Comparison of ENCODE assay signal across 31 mouse cellular contexts in the genomic region with DNA sequence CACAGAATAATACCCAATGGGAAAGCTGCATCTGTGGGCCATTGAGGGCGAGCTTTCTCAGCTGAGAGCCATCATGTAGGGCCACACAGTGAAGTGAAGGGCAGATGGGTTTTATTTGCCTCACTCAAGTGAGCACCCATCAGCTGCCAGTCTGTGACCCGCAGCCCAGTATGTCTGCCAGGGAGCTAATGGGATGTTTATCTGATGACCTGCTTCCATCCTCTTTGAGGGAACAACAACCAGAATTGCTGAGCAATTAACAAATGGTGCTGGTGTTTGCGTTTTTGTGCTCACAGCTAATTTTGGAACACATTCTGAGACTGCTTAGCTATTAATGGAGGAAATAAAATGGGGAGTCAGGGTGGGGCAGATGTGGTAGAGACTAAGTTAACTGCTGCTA. TPM values are rescaled to one million over a fixed set of nuclear protein-coding genes. Genes with fewer than 3 reads are reported as not detected.
DNase-seq lines count a peak whose midpoint lies in the region; ATAC-seq and TF ChIP-seq lines count a peak whose summit lies in the region.
"Had no signal": no experiment of that assay in that cellular context is flagged by ENCODE, and none has a peak within 500 bp of the region (broad histone marks: within the 10 kb centered on the region; RNA-seq: fewer than 3 reads in every experiment).

No protein-coding gene starts in this region.

- H3K36me3 ChIP-seq in forebrain, postnatal 0 days (ENCODE audit: insufficient read depth), result no peaks in the 10 kb centered on the region
- no peaks in the 10 kb centered on the region for H3K36me3 ChIP-seq in forebrain, embryonic 10.5 days (replicated peaks)
- peaks cover 7% of the 10 kb centered on the region for H3K36me3 ChIP-seq in lung, embryonic 16.5 days (ENCODE audit: control insufficient read depth, insufficient read depth, low read length)
- H3K36me3 ChIP-seq in kidney, embryonic 14.5 days (ENCODE audit: control insufficient read depth, insufficient read depth, low read length), result no peaks in the 10 kb centered on the region
- H3K36me3 ChIP-seq: G1E; heart, embryonic 10.5 days; heart, embryonic 15.5 days; hindbrain, embryonic 12.5 days; liver, embryonic 15.5 days; midbrain, embryonic 10.5 days; midbrain, embryonic 15.5 days had no signal

- no peaks in the 10 kb centered on the region for H3K4me1 ChIP-seq in forebrain, postnatal 0 days (ENCODE audit: insufficient read depth)
- peaks cover 8% of the 10 kb centered on the region for H3K4me1 ChIP-seq in forebrain, embryonic 10.5 days
- H3K4me1 ChIP-seq in lung, embryonic 16.5 days (replicated peaks; ENCODE audit: control insufficient read depth, insufficient read depth, low read length), result peaks cover 7% of the 10 kb centered on the region; the same call in 1 of the 2 replicates
- H3K4me1 ChIP-seq in kidney, embryonic 14.5 days (ENCODE audit: control insufficient read depth, insufficient read depth, low read length), result no peaks in the 10 kb centered on the region
- H3K4me1 ChIP-seq: embryonic facial prominence, embryonic 12.5 days; heart, embryonic 15.5 days; hindbrain, embryonic 12.5 days; liver, embryonic 15.5 days; midbrain, embryonic 15.5 days had no signal

- DNase-seq in forebrain, postnatal 0 days, result no peak
- DNase-seq in forebrain, embryonic 10.5 days (ENCODE audit: extremely low spot score, low spot score), result no peak
- DNase-seq in Muller cell, postnatal 12 days (ENCODE audit: inconsistent ontology term), result peak; percentile 79
- peak; percentile 52 for DNase-seq in lung, postnatal 36 days
- DNase-seq in left cerebral cortex, adult 9 months (ENCODE audit: low spot score in 2 of 2), result no peak
- DNase-seq: adrenal gland, postnatal 10 days; cerebellum, adult 11-12 months; cerebellum, adult 9-11 months; embryo, embryonic 11 days; gastrocnemius, postnatal 25 days; heart, adult 11 months; kidney, adult 8-10 months; kidney, postnatal 10 days; layer of hippocampus, postnatal 36 days; thymus, adult 2 months; thymus, postnatal 36 days had no signal

- H3K9ac ChIP-seq in forebrain, postnatal 0 days, result no peak overlapping the region
- no peak overlapping the region for H3K9ac ChIP-seq in lung, embryonic 16.5 days (ENCODE audit: low read length)
- H3K9ac ChIP-seq in kidney, embryonic 14.5 days (ENCODE audit: low read depth, low read length), result no peak overlapping the region
- H3K9ac ChIP-seq: embryonic facial prominence, embryonic 12.5 days; heart, embryonic 15.5 days; hindbrain, embryonic 12.5 days; limb, embryonic 12.5 days; liver, embryonic 15.5 days; midbrain, embryonic 15.5 days had no signal

- 44% methylated on average over 3 of the region's 3 CpGs for WGBS in forebrain, postnatal 0 days
- 84% methylated on average over 3 of the region's 3 CpGs for WGBS in forebrain, embryonic 10.5 days
- WGBS in lung, embryonic 16.5 days, result 42% methylated on average over 3 of the region's 3 CpGs
- WGBS in kidney, embryonic 14.5 days, result 44% methylated on average over 3 of the region's 3 CpGs

- TF ChIP-seq CTCF in forebrain, postnatal 0 days (IDR thresholded peaks at IDR 0.05; ENCODE audit: low read depth), result no peak

- no peak overlapping the region for H3K4me2 ChIP-seq in forebrain, postnatal 0 days (ENCODE audit: low read depth)
- no peak overlapping the region for H3K4me2 ChIP-seq in lung, embryonic 16.5 days (ENCODE audit: low read depth, low read length)
- no peak overlapping the region for H3K4me2 ChIP-seq in kidney, embryonic 14.5 days (replicated peaks; ENCODE audit: low read depth, low read length)
- H3K4me2 ChIP-seq: embryonic facial prominence, embryonic 12.5 days; heart, embryonic 15.5 days; hindbrain, embryonic 12.5 days; limb, embryonic 12.5 days; liver, embryonic 15.5 days; midbrain, embryonic 15.5 days had no signal

- H3K9me3 ChIP-seq in forebrain, postnatal 0 days (ENCODE audit: low read length), result no peaks in the 10 kb centered on the region
- no peaks in the 10 kb centered on the region for H3K9me3 ChIP-seq in forebrain, embryonic 10.5 days
- H3K9me3 ChIP-seq in lung, embryonic 16.5 days (ENCODE audit: control insufficient read depth, low read length), result no peaks in the 10 kb centered on the region
- H3K9me3 ChIP-seq in kidney, embryonic 14.5 days (ENCODE audit: control insufficient read depth, low read length), result no peaks in the 10 kb centered on the region
- H3K9me3 ChIP-seq: embryonic facial prominence, embryonic 12.5 days; heart, embryonic 10.5 days; heart, embryonic 15.5 days; hindbrain, embryonic 12.5 days; limb, embryonic 12.5 days; liver, embryonic 15.5 days; midbrain, embryonic 10.5 days; midbrain, embryonic 15.5 days had no signal

- no peak overlapping the region for H3K4me3 ChIP-seq in forebrain, postnatal 0 days (ENCODE audit: low read depth, low read length)
- no peak overlapping the region for H3K4me3 ChIP-seq in forebrain, embryonic 10.5 days
- no peak overlapping the region for H3K4me3 ChIP-seq in lung, embryonic 16.5 days (ENCODE audit: low read length)
- H3K4me3 ChIP-seq in kidney, embryonic 14.5 days (ENCODE audit: low read length), result no peak overlapping the region
- H3K4me3 ChIP-seq: embryonic facial prominence, embryonic 12.5 days; heart, embryonic 10.5 days; heart, embryonic 15.5 days; hindbrain, embryonic 12.5 days; limb, embryonic 12.5 days; liver, embryonic 15.5 days; midbrain, embryonic 10.5 days; midbrain, embryonic 15.5 days had no signal

- peak; percentile 23; the same call in 1 of the 2 replicates for ATAC-seq in forebrain, postnatal 0 days
- peak; percentile 87 for ATAC-seq in lung, embryonic 16.5 days (ENCODE audit: low read depth)
- no peak for ATAC-seq in kidney, embryonic 14.5 days (ENCODE audit: low FRiP score, low TSS enrichment)
- ATAC-seq: hindbrain, postnatal 0 days; intestine, embryonic 16.5 days; midbrain, embryonic 15.5 days; Patski had no signal

- no peaks in the 10 kb centered on the region for H3K27me3 ChIP-seq in forebrain, postnatal 0 days (ENCODE audit: insufficient read depth, low read length)
- H3K27me3 ChIP-seq in forebrain, embryonic 10.5 days (ENCODE audit: poor library complexity, severe bottlenecking), result no peaks in the 10 kb centered on the region
- no peaks in the 10 kb centered on the region for H3K27me3 ChIP-seq in lung, embryonic 16.5 days (ENCODE audit: control insufficient read depth, insufficient read depth, low read depth, low read length)
- H3K27me3 ChIP-seq in kidney, embryonic 14.5 days (ENCODE audit: control insufficient read depth, insufficient read depth, low read length), result no peaks in the 10 kb centered on the region
- H3K27me3 ChIP-seq: embryonic facial prominence, embryonic 12.5 days; heart, embryonic 15.5 days; hindbrain, embryonic 12.5 days; limb, embryonic 12.5 days; liver, embryonic 15.5 days; midbrain, embryonic 15.5 days had no signal

- no peak overlapping the region for H3K27ac ChIP-seq in forebrain, postnatal 0 days (ENCODE audit: low read depth, low read length)
- H3K27ac ChIP-seq in forebrain, embryonic 10.5 days, result no peak overlapping the region
- H3K27ac ChIP-seq in lung, embryonic 16.5 days (ENCODE audit: low read length), result peak overlapping the region; percentile 73
- H3K27ac ChIP-seq in kidney, embryonic 14.5 days (ENCODE audit: low read depth, low read length), result no peak overlapping the region
- H3K27ac ChIP-seq: embryonic facial prominence, embryonic 12.5 days; heart, embryonic 10.5 days; heart, embryonic 15.5 days; hindbrain, embryonic 12.5 days; hindbrain, postnatal 0 days; limb, embryonic 12.5 days; liver, embryonic 15.5 days; midbrain, embryonic 10.5 days; midbrain, embryonic 15.5 days had no signal

RNA-seq across cellular contexts. Expression of a gene that starts 12.6 kb away (rescaled TPM):
- 6.8 and 12.6 TPM in 2 replicates for total RNA-seq in forebrain, postnatal 0 days (2014; rRNA removed)
- polyA plus RNA-seq in forebrain, postnatal 0 days (2015; fragmentation: Nextera tagmentation; extraction: Ambion mirVana), result 3.3 and 4.1 TPM in 2 replicates
- 0.89 and 1.1 TPM in 2 replicates for polyA plus RNA-seq in forebrain, embryonic 10.5 days (2016; fragmentation: Nextera tagmentation; extraction: Ambion mirVana)
- 15.4 and 15.9 TPM in 2 replicates for polyA plus RNA-seq in lung, embryonic 16.5 days (2015; fragmentation: Nextera tagmentation; extraction: Ambion mirVana)
- 4.3 and 4.6 TPM in 2 replicates for polyA plus RNA-seq in kidney, embryonic 14.5 days (2014; fragmentation: Nextera tagmentation; extraction: Ambion mirVana)
- total RNA-seq: neutrophil, adult 5-6 weeks had no signal
- polyA plus RNA-seq: G1E had no signal

Comparison
In these comparisons a context has a peak if more than half of its experiments do, and no peak if none do; other contexts are left out.
1. DNase-seq: peak in Muller cell, postnatal 12 days (single experiment) and lung, postnatal 36 days (single experiment); none in forebrain, postnatal 0 days (single experiment), forebrain, embryonic 10.5 days (single experiment) and left cerebral cortex, adult 9 months (0 of 2).